Mouse (Mus musculus) heart, postnatal 25 days (tissue): Measurements from ENCODE around the gene Mrpl52. TPM values are rescaled to one million over a fixed set of nuclear protein-coding genes. Genes with fewer than 3 reads are reported as not detected.
A peak's percentile ranks its signal among the peaks of the same experiment; 100 is the strongest.

Experiments
- DNase-seq: peaks from one replicate; pipeline ENCODE4 v3.0.0; 2022; ENCODE audit warnings: low spot score
- intact Hi-C: fragments of 180-260 bp; cut with DNase I; formaldehyde crosslinking; loops from one replicate; pipeline ENCODE4 v1.15.1; 2025
- total RNA-seq, 2 experiments: library from RNA; stranded (reverse); gene quantifications; 2 replicates each; pipeline ENCODE4 v1.2.3; 2021

The Mrpl52 gene
- 100 to 1,000 TPM; 114 to 121 TPM for total RNA-seq

- intact Hi-C loops = no loop called here
- DNase-seq = peak; percentile 85
Measured at GRCm38 (mm10) chr14:54426689-54427398, at the start of gene Mrpl52. Gene Mrpl52, plus strand, starts transcription at chr14:54426909.

- intact Hi-C loops = no loop called here
- DNase-seq = no peak
Measured at GRCm38 (mm10) chr14:54377166-54377565, 49.5 kb upstream of the Mrpl52 start.

- no peak for DNase-seq
- intact Hi-C loops = no loop called here
Measured at GRCm38 (mm10) chr14:54379571-54379970, 47.1 kb upstream of the Mrpl52 start.

GRCm38 (mm10) chr14:54380616-54381015, 46.1 kb upstream of the Mrpl52 start:
- intact Hi-C loops = no loop called here

GRCm38 (mm10) chr14:54381816-54382215, 44.9 kb upstream of the Mrpl52 start:
- intact Hi-C loops = no loop called here
- DNase-seq = no peak

More at GRCm38 (mm10) chr14:54380616-54381015, 46.1 kb upstream of the Mrpl52 start:
- no peak for DNase-seq

GRCm38 (mm10) chr14:54382641-54383040, 44.1 kb upstream of the Mrpl52 start:
- DNase-seq = no peak
- intact Hi-C loops = no loop called here

GRCm38 (mm10) chr14:54383355-54383771, 43.3 kb upstream of the Mrpl52 start:
- DNase-seq = no peak
- intact Hi-C loops = no loop called here

- DNase-seq = no peak
- intact Hi-C loops = no loop called here
Measured at GRCm38 (mm10) chr14:54384396-54384795, 42.3 kb upstream of the Mrpl52 start.

- no peak for DNase-seq
- intact Hi-C loops = no loop called here
Measured at GRCm38 (mm10) chr14:54385968-54386618, 40.6 kb upstream of the Mrpl52 start.

GRCm38 (mm10) chr14:54387546-54387945, 39.2 kb upstream of the Mrpl52 start:
- DNase-seq = no peak
- intact Hi-C loops = no loop called here

GRCm38 (mm10) chr14:54390843-54391242, 35.9 kb upstream of the Mrpl52 start:
- no peak for DNase-seq
- intact Hi-C loops = no loop called here

- intact Hi-C loops = no loop called here
- DNase-seq = no peak
Measured at GRCm38 (mm10) chr14:54393794-54394193, 32.9 kb upstream of the Mrpl52 start.

GRCm38 (mm10) chr14:54394309-54394708, 32.4 kb upstream of the Mrpl52 start:
- no peak for DNase-seq
- intact Hi-C loops = no loop called here

- intact Hi-C loops = no loop called here
- no peak for DNase-seq
Measured at GRCm38 (mm10) chr14:54396685-54397084, 30.0 kb upstream of the Mrpl52 start.

- intact Hi-C loops = no loop called here
- DNase-seq = no peak
Measured at GRCm38 (mm10) chr14:54397872-54398527, 28.7 kb upstream of the Mrpl52 start.

- intact Hi-C loops = no loop called here
Measured at GRCm38 (mm10) chr14:54398528-54398916, 28.2 kb upstream of the Mrpl52 start.

GRCm38 (mm10) chr14:54398921-54399382, 27.8 kb upstream of the Mrpl52 start:
- intact Hi-C loops = no loop called here
- no peak for DNase-seq

More at GRCm38 (mm10) chr14:54398528-54398916, 28.2 kb upstream of the Mrpl52 start:
- no peak for DNase-seq

- no peak for DNase-seq
- intact Hi-C loops = no loop called here
Measured at GRCm38 (mm10) chr14:54401723-54402122, 25.0 kb upstream of the Mrpl52 start.

GRCm38 (mm10) chr14:54408336-54409056, 18.2 kb upstream of the Mrpl52 start:
- intact Hi-C loops = no loop called here
- no peak for DNase-seq

GRCm38 (mm10) chr14:54409057-54409645, 17.6 kb upstream of the Mrpl52 start:
- intact Hi-C loops = no loop called here
- no peak for DNase-seq
